Mouse (Mus musculus) adrenal gland, postnatal 14 days (tissue): ENCODE measurements around the gene Odc1. TPM values are rescaled to one million over a fixed set of nuclear protein-coding genes. Genes with fewer than 3 reads are reported as not detected.

Experiments
- DNase-seq: peaks from one replicate; pipeline ENCODE4 v3.0.0; 2021; ENCODE audit warnings: mixed read lengths
- total RNA-seq: library from RNA; stranded (reverse); gene quantifications from 2 replicates; pipeline ENCODE4 v1.2.3, GENCODE M21; 2021

Gene Odc1
- total RNA-seq, 1 experiment from 2014 or later: 246 TPM

DNA sequence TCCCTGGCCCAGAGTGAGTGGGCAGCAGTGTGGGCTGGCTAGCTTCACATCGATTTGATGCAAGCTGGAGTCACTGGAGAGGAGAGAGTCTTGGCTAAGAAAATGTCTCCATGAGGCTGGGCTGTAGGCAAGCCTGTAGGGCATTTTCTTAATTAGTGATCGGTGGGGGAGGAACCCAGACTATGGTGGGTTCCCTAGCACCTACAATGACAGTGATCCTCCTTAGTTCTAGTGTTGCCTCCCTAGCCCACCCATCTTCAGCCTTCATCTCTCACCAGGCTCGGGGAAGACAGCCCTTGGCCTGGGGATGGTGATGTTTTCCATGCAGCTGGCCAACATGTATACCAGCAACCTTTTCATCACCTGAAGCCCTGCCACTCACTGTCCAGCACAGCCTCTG, 43.8 kb downstream of the Odc1 start:
- no peak for DNase-seq

DNA sequence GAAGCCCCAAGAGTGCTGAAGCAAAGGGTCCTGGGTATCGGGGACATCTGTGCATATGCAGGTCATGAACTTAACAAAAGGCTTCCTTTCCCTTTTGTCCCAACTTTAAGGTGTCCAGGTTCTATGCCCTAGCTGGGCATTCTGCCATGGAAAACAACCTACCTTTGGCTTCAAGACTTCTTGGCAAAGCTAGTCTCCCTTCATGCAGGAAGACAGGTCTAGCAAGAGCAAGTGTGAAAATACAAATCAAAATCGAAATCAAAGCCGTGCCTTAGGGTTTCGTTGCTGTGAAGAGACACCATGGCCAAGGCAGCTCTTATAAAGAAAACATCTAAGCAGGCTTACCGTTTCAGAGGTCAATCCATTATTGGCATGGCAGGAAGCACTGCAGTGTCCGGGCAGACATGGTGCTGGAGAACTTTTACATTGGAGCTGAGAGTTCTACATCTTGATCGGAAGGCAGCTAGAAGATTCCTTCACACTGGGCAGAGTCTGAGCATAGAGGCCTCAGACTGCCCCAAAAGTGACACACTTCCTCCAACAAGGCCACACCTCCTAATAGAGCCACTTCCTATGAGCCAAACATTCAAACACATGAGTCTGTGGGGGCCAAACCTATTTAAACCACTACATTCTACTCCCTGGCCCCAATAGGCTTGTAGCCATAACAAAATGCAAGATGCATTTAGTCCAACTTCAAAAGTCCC, 44.5 kb downstream of the Odc1 start:
- no peak for DNase-seq

DNA sequence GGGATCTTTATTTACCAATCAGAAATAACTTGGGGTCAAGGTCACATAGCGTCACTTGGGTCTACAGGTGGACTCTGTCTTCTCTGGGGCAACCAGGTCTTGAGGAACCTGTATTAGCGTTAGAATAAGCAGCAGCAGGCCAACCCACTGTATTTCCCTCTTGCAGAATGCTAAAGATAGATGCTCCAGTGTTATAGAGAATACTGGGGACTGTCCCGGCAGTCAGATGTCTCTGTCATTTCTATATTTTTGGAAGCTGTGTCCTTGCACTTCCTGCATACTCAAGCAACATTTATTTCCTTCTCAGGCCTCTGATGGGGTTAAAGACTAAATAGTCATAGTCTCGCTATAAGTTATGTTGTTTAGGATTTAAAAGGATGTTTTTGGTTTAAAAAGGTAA, 46.7 kb downstream of the Odc1 start:
- no peak for DNase-seq

DNA sequence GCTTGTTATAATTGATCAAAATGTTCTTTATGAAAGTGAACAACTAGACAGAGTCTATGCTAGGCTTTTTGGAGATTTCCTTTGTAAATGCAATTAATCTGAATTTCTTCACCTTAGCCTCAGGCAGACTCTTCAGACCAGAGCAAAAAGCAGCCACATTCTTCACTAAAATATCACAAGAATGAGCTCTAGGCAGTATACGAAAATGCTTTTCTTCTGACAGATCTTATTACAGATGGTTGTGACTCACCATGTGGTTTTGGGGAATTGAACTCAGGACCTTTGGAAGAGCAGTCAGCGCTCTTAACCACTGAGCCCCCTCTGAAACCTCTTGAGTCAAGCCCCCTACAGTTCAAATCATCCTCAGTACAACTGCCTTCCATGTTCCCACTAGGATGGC, 49.4 kb downstream of the Odc1 start:
- DNase-seq: no peak

DNA sequence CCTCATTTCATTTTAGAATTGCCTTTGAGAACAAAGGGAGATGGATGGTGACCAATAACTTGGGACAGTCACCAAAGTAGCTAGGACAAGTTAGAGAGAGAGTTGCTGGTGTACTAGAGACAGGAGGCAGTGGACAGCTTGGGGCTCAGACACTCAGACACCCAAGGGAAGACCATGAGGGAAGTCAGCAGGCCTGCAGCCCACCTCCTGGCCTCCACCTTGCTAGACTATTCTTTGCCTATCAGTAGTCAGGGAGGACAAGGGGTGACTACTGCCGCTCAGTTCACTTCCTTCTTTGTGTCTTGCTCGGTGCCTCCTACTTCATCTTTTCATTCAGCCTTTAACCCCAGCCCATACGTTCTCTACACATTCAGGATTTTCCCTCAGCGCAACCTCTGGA, 50.1 kb downstream of the Odc1 start:
- no peak for DNase-seq

DNA sequence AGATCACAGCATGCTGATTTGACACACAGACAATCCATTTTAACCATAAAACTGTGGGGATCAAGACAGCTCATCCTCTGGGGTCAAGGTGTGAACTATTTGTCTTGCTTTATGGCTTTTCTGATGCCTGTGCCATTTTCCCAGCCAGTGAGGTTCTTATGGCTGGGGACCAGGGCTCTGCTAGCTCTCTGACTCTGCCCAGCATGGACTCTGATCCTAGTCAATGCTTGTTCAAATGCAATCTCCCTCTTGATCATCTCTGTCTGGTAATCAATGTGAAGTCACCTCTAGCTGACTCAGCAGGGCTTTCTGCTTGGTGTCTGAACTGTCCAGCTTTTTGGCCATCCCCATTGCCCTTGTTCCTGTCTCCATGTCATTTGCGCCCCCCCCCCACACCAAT, 50.6 kb downstream of the Odc1 start:
- no peak for DNase-seq

Other genes with a start within 250 kb of the Odc1 start
- 1.6 and 3.6 TPM in 2 replicates for gene Atp6v1c2, start 215.4 kb upstream of the Odc1 start, total RNA-seq
- 15.2 and 16.9 TPM in 2 replicates for gene Nol10, start 196.3 kb upstream of the Odc1 start, total RNA-seq
- 26.8 and 33.4 TPM in 2 replicates for gene Hpcal1, start 146.1 kb downstream of the Odc1 start, total RNA-seq